Mouse (Mus musculus) retina, postnatal 1 day (tissue): ENCODE data around the gene Dnajb3.
"Not testable (repeated sequence)": the region's sequence is repeated elsewhere in the genome, so short reads cannot be mapped to it uniquely, and the experiment has no call there.

Experiments used
- DNase-seq: peaks from one replicate; pipeline ENCODE4 v3.0.0-alpha.2; 2012

The Dnajb3 gene

DNA sequence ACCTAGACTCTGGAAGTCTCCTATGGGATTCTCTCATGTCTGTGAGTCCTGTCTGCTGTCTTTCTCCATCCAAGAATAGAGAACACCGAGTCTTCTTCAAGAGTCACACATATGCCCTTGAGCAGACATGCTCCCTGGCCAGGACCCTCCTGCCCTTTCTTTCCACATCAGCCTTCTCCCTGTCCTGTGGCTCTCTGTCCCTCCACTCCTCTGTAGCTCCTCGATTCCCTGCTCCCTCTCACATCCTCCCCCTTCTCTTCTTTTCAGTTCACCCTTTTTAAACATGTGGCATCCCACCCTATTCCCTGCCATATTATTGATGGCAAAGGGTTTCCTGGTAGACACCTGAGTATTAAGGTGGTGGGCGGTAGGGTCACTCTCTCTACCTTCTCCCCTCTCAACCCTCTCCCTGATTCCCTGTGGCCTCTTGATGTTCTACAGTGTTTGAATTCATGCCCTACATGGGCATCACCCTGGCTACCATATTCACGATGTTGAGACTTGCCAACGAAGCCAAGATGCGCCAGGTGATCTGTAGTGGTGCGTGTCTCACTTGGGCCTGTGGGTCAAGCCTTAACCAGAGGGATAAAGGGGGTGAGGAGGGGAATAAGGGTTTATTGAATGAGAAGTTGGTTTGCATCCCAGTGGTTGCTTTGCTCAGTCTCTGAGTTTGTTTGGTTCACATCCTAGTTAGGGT is 26.4 kb upstream of the Dnajb3 start:
- no peak for DNase-seq

DNA sequence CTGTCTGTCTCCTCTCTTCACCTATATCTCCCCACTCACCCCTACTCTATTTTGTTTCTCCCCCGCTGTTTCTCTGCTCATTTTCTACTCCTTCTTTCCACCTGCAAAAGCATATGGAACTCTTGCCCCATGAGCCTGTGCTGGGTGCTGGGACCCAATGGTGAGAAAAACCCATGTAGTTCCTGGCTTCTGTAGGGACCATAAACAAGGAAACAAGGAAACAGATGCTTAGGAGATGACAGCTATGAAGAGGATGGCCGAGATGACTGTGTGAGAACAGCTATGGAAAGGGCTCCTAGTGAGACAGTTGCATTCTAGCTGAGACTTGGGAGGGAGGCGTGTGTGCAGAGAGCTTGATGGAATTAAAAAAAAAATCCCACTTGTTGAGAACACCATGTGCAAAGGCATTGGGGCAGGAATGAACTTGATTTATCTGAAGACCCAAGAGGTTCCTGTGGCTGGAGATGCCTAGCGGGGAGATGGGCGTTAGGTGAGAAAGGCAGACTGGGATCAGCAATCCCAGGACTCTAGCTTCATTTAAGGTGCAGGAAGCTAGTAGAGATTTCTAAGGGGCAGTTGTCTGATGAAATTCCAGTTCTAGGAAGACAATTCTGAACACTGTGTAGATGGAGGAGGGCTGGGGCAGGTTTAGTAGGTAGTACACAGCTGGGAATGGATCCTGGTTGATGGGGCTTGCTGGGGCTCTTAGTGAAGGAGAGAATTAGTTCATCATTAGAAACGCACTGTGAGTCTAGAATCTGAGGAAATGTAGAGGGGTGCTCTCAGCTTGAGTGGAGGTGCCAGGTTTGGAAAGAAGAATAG is 25.6 kb upstream of the Dnajb3 start:
- no peak for DNase-seq

DNA sequence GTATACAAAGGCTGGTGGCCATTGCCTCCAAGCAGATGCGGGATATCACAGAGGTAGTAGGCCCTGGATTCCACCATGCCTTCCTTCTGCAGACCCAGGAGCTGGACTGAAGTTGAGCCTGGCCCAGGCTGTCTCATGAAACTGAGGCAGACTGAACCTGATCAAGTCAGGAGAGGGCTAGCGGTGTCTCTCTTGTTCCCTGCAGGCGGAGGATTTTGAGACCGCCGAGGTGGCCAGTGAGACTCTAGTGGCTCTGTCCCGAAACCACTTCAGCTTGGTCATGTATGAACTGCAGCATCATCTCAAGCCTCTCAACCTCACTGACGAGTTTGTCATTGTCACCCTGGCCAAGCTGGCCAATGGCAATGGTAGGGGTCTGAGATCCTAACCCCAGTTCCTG is 24.8 kb upstream of the Dnajb3 start:
- no peak for DNase-seq

- no peak for DNase-seq
These were observed 24.4 kb upstream of the Dnajb3 start for GRCm38 (mm10) chr1:88229986-88230385.

DNA sequence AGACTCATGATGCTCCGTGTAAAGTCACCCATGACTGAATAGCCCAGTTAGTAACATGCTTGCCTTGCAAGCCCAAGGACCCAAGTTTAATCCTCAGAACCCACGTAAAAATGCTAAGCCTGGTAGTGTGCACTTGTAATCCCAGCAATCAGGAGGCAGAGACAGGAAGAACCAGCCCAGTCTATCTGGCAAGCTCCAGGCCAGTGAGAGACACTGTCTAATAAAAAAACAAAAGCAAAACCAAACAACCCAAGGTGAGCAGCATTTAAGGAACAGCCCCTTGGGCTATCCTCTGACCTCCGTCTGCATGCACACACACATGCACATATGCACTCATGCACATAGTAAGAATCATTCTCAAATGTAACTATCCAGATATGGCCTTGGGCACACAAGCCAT is 24.0 kb upstream of the Dnajb3 start:
- no peak for DNase-seq

GRCm38 (mm10) chr1:88228121-88228520 is 22.5 kb upstream of the Dnajb3 start:
- DNase-seq, result no peak

DNA sequence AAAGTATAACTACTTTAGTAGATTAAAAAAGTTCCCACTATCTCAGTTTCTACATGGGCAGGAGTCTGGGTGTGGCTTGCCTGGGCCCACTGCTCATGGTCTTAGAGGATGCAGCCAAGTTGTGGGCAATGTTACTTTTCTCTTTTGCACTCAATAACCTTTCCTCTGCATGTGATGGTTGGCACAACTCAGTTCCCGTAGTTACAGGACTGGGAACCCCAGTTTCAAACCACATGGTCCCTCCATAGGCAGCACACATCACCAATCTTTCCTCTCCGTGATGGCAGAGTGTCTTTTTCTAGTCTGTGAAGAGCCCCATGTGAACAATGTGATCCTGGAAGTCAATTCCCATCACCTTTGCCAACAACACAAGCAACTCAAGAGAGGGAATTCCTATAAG is 21.9 kb upstream of the Dnajb3 start:
- DNase-seq, result no peak

DNA sequence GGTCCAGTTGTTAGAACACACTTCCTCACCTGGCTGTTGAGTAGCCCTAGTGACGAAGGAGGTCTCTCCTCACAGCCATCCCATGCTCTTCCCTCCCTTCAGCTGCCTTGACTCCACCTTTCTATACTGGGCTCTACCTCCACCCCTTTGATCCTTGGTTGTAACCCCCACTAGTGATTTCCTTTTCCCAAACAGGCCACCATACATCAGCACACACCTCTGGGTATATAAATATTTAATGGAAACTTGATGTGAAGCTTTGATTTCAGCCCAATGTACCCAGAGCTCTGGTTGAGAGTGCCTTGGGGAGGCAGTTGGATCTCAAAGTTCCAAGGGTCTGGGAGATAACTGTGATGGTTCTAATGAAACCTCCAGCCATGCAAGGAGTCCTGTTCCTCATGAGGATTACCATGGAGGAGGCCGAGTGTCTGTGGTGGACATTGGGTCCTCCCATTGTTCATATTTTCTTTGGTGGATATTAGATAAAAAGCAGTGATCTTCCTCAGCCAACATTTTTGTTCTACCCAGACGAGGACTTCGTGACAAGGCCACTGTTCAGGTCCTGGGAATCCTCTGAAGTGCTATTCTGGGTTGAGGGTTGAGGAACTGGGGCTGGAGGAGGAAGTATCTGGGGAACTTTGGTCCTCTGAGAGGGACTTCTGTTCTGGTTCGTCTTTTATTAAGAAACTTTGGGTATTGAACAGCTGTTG is 21.2 kb upstream of the Dnajb3 start, which contains the start of gene Mroh2a:
TSS of gene Mroh2a (plus strand) at position 317 of the 710 bp plus-strand sequence.
- DNase-seq, result no peak

- no peak for DNase-seq
These were observed 20.2 kb upstream of the Dnajb3 start for GRCm38 (mm10) chr1:88225741-88226140.

- not testable (repeated sequence) for DNase-seq
These were observed 19.7 kb upstream of the Dnajb3 start for GRCm38 (mm10) chr1:88225301-88225700.

GRCm38 (mm10) chr1:88224029-88224776 is 18.6 kb upstream of the Dnajb3 start:
- no peak for DNase-seq

- DNase-seq, result no peak
These were observed 18.0 kb upstream of the Dnajb3 start for GRCm38 (mm10) chr1:88223591-88223990.

DNA sequence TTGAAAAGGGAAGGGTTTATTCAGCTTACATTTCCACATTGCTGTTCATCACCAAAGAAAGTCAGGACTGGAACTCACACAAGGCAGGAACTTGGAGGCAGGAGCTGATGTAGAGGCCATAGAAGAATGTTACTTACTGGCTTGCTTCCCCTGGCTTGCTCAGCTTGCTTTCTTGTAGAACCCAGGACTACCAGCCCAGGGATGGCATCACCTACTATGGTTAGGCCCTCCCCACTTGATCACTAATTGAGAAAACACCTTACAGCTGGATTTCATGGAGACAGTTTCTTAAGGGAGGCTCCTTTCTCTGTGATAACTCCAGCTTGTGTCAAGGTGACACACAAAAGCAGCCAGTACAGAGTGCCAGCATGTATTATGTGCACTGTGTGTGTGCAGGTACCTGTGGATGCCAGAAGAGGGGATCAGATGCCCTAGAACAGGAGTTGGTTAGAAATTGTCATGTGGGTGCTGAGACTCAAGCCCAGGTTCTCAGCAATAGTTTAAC is 17.5 kb upstream of the Dnajb3 start:
- not testable (repeated sequence) for DNase-seq

- DNase-seq, result no peak
These were observed 16.6 kb upstream of the Dnajb3 start for GRCm38 (mm10) chr1:88222216-88222615.

DNA sequence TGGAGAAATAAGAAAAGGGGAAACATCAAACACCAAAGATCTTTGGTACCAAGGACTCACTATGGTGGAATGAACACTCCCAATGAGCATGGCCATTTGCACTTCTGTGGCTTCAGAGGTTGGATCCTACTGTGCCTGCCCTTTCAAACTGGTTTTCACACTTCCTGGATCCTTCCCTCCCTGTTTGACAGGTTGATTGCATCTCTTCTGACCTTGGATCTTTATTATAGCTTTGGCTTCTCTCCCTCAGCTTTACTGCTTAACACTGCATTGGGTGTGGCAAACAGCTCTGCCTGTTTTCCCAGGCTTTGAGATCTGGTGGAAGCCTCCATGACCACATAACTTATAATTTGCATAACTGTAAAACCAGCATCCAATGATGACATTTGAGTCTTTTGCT is 14.8 kb upstream of the Dnajb3 start:
- no peak for DNase-seq

DNA sequence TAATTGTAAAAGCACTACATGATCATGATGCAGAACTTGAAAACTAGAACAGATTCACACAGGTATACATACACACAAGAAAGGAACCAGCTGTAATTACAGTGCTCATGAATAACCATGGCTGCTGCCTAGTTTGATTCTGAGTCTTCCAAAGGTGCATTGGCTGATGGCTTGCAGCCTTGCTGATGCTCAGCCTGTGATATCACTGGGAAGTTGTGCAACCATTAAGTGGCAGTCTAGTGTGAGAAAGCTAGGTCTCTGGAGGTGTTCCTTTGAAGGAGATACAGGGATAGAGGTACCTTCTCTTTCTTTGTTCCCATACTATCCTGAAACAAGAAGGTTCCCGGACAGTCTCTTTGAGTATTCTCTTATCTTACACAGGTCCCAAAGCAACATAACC is 13.5 kb upstream of the Dnajb3 start:
- DNase-seq, result no peak

DNA sequence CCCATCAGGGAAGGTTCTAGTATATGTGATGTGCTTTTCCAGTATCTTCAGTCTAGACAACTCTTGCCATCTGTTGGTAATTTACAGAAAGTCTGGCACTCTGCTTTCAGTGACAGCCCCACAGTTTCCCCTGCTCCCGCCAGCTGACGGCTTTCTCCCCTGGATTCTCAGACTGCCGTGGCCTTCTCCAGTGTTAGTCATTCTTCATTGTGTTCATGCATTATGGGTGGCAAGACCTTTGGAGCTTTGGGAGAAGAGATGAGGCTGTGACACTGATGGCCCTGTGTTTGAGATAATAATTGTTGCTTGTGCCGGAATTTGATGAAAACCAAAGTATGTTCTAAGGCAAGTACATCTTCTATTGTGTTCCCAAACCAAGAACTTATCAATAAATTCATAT is 13.0 kb upstream of the Dnajb3 start:
- DNase-seq, result no peak

DNA sequence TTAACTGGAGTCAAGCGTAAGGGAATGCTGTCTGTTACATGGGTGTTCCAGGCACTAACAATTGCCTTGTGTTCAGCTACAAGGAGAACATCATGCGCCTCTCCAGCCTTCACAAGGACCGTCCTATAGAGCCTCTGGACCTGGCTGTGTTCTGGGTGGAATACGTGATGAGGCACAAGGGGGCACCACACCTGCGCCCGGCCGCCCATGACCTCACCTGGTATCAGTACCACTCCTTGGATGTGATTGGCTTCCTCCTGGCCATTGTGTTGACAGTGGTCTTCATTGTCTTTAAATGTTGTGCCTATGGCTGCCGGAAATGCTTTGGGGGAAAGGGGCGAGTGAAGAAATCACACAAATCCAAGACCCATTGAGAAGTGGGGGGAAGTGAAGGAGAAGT is 12.5 kb upstream of the Dnajb3 start:
- peak; percentile 6 for DNase-seq

GRCm38 (mm10) chr1:88217576-88217975 is 12.0 kb upstream of the Dnajb3 start:
- peak; percentile 9 for DNase-seq

DNA sequence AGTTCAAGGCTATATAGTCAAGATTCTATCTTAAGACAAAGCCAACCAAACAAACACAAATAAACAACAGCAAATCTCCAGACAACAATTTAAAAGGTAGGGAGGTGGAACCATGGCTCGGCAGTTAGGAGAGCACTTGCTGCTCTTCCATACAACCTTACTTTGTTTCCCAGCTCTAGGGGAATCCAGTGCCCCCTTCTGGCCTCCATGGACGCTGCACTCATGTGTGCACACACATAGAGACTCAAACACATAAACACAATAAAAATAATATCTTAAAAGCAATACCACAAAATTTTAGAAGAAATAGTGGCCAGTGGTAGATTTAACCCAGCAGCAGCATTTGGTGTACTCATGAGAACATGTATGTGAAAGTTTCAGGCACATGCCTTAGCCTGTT is 11.6 kb upstream of the Dnajb3 start:
- peak; percentile 9 for DNase-seq

- DNase-seq, result peak; percentile 13
These were observed 11.0 kb upstream of the Dnajb3 start for GRCm38 (mm10) chr1:88216551-88216950.

GRCm38 (mm10) chr1:88215466-88216380 is 10.1 kb upstream of the Dnajb3 start:
- peak; percentile 10 for DNase-seq
